Comparison of ENCODE assay signal across 13 mouse cellular contexts in genomic region chr13:20057926-20058325, GRCm38 (mm10).
"Had no signal": no experiment of that assay in that cellular context is flagged by ENCODE, and none has a peak within 500 bp of the region (broad histone marks: within the 10 kb centered on the region; RNA-seq: fewer than 3 reads in every experiment).

No protein-coding gene starts in this region.

- DNase-seq: gastrocnemius, adult 2 months; gastrocnemius, postnatal 10 days; gastrocnemius, postnatal 25 days; heart, adult 18-20 months; heart, postnatal 10 days; heart, postnatal 4 days; kidney, adult 18-20 months; kidney, adult 8-10 months; kidney, postnatal 14 days; kidney, postnatal 36 days; layer of hippocampus, adult 9-11 months; layer of hippocampus, postnatal 36 days; left cerebral cortex, postnatal 4 days had no signal
